Mouse (Mus musculus): ENCODE data around the gene Txnrd1.

DNA sequence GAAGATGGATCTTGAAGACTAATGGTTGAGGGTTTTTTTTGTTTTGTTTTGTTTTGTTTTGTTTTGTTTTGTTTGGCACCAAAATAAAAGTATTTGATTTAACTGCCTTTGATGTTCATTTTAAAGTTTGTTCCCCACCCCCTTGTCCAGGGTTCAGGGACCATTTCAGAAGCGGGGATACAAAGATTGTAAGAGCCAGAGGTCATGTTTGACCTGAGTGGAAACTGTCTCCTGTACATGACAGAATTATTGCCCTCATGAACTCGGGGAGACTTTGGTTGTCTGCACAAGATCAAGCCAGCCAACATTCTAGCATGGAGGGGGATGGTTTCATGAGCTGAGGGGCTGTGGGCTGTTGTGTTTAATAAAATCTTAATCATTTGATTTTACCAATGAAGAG is 41.4 kb upstream of the Txnrd1 start:
- no peak for TF ChIP-seq CTCF (conservative IDR thresholded peaks at IDR 0.05; ENCODE audit: low read length)
- TF ChIP-seq NANOG (IDR thresholded peaks at IDR 0.05; ENCODE audit: borderline replicate concordance, low read length): no peak
